Mouse (Mus musculus) G1E (cell line): Measurements from ENCODE around the gene Efcab10.

Source experiments
- POLR2AphosphoS5 ChIP-seq: IDR thresholded peaks from 2 replicates; pipeline ENCODE4 v1.6.1; 2012; ENCODE audit warnings: low read depth, low read length, inconsistent platforms; ENCODE audit not compliant: insufficient replicate concordance
- TAL1 ChIP-seq: conservative IDR thresholded peaks from 2 replicates; pipeline ENCODE4 v1.6.1; 2012; ENCODE audit warnings: low read depth, low read length, inconsistent platforms, mixed read lengths

DNA sequence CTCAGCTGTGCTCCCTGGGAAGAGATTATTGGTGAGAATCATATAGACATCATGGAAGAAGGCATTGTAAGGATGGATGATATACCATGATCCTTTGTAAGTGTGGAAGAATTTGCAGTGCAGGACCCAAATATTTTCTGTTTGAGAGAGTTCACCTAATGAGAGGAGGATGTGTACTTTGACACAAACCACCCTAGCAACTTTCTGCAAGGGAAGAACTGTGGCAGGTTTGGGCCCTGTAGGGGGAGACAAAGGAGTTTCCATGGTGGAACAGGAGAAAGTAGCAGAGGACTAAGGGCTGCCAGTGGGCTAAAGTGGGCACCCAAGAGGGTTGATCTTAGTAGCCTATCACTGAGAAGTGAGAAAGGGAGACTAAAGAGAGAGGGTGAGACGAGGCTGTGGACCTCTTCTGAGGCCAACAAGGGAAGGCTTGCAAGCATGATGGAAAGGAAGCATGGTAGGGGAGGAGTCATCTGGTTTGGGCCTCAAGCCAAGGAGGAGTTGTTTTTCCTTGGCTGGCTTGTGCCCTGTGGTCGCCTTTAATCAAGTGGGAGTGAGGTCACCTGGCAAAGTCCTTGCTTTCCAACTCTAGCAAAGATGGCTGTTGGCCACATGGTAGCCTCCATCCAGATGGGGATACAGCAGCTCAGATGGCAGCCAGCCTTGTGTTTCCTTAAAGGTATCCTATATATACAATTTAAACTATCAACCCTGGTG is 3.7 kb upstream of the Efcab10 start:
- no peak for TF ChIP-seq TAL1
- TF ChIP-seq POLR2AphosphoS5, result no peak
